Mouse (Mus musculus) stomach, postnatal 0 days (tissue): ENCODE measurements around the gene 9930021J03Rik. TPM values are rescaled to one million over a fixed set of nuclear protein-coding genes. Genes with fewer than 3 reads are reported as not detected.
A peak's percentile ranks its signal among the peaks of the same experiment; 100 is the strongest.

Source experiments
- ATAC-seq: fragments of 200-750 bp; cut with Nextera tagmentation; 2 replicates; pipeline ENCODE4 v1.8.0; 2017; ENCODE audit not compliant: low FRiP score, low TSS enrichment
- DNase-seq: peaks from one replicate; pipeline ENCODE4 v3.0.0-alpha.2; 2016; ENCODE audit warnings: low spot score
- H3K27ac ChIP-seq: fragments of 300-500 bp; sonication (generic); replicated peaks from 2 replicates; pipeline ENCODE4 v1.5.1; 2014; ENCODE audit warnings: mild to moderate bottlenecking, control low read depth
- H3K27me3 ChIP-seq: fragments of 300-500 bp; sonication (generic); 2 replicates; pipeline ENCODE4 v1.6.1; 2014; ENCODE audit warnings: low read length; ENCODE audit not compliant: control insufficient read depth, insufficient read depth
- H3K36me3 ChIP-seq: fragments of 300-500 bp; sonication (generic); 2 replicates; pipeline ENCODE4 v1.6.1; 2014; ENCODE audit warnings: low read length, mixed read lengths; ENCODE audit not compliant: control insufficient read depth, insufficient read depth
- H3K4me1 ChIP-seq: fragments of 300-500 bp; sonication (generic); replicated peaks from 2 replicates; pipeline ENCODE4 v1.6.1; 2014; ENCODE audit warnings: antibody characterized with exemption; ENCODE audit not compliant: control insufficient read depth, insufficient read depth
- H3K4me2 ChIP-seq: fragments of 300-500 bp; sonication (generic); replicated peaks from 2 replicates; pipeline ENCODE4 v1.6.1; 2014; ENCODE audit warnings: low read depth, mild to moderate bottlenecking, control low read depth, moderate library complexity
- H3K4me3 ChIP-seq: fragments of 300-500 bp; sonication (generic); 2 replicates; pipeline ENCODE4 v1.5.1; 2014; ENCODE audit warnings: low read depth, low read length, control low read depth
- H3K9ac ChIP-seq: fragments of 300-500 bp; sonication (generic); 2 replicates; pipeline ENCODE4 v1.6.1; 2014; ENCODE audit warnings: mild to moderate bottlenecking, low read length, control low read depth, mixed read lengths
- H3K9me3 ChIP-seq: fragments of 300-500 bp; sonication (generic); 2 replicates; pipeline ENCODE4 v1.6.1; 2016; ENCODE audit warnings: low read length; ENCODE audit not compliant: control insufficient read depth
- CTCF ChIP-seq: IDR thresholded peaks from 2 replicates; pipeline ENCODE4 v1.5.1; 2016; ENCODE audit warnings: antibody characterized with exemption, low read depth, mild to moderate bottlenecking, moderate library complexity
- EP300 ChIP-seq: optimal IDR thresholded peaks from 2 replicates; pipeline ENCODE3; 2016; ENCODE audit warnings: antibody characterized with exemption
- WGBS: fragments of 180-500 bp; shearing (Covaris S2); extraction: QIAGEN DNeasy Blood & Tissue Kit; methylation state at CpG from one replicate; pipeline ENCODE4 v1.1.7; 2014; 5-methylcytosine and 5-hydroxymethylcytosine counted together
- polyA plus RNA-seq: library from polyadenylated mRNA; unstranded; fragments of >200 nt; fragmentation: Nextera tagmentation; extraction: Ambion mirVana; gene quantifications from 2 replicates; pipeline ENCODE4 v1.2.1, GENCODE M21; 2015

The 9930021J03Rik gene
- polyA plus RNA-seq, 1 experiment from 2014 or later: 2.8 TPM

DNA sequence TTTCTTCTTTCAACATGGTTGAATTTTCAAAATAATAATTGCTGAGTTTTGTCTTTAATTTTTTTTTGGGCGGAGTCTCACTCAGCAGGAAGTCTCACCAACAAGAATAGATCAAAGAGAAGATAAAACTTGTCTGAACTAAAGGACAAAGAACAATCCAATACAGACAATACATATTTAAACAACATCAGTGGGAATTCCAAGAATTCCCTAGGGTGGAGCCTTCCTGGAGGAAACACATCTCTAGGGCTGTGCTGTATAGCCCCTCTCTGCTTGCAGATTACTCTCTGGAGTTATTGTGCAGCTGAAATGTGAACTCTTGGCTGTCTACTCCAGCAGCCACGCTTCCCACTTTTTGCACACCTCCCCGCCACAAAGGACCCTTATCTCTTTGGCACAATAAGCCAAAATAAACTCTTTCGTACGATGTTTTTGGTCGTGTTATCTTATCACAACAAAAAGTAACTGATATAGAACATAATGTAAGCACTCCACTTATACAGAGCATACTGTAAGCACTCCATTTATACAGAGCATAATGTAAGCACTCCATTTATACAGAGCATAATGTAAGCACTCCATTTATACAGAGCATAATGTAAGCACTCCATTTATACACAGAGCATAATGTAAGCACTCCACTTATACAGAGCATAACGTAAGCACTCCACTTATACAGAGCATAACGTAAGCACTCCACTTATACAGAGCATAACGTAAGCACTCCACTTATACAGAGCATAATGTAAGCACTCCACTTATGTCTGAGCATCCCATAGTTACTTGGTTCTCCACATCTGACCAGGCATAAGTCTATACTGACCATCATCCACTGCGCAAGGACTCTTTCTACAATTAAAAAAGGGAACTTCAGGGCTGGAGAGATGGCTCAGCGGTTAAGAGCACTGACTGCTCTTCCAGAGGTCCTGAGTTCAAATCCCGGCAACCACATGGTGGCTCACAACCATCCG, 125.3 kb downstream of the 9930021J03Rik start:
- Histone ChIP-seq H3K36me3 (no peaks in the 10 kb centered on the region), H3K4me3 (no peak overlapping the region), H3K4me1 (no peaks in the 10 kb centered on the region), H3K4me2 (no peak overlapping the region), H3K9me3 (no peaks in the 10 kb centered on the region), H3K27me3 (no peaks in the 10 kb centered on the region), H3K9ac (no peak overlapping the region), H3K27ac (no peak overlapping the region)
- TF ChIP-seq CTCF (no peak), EP300 (no peak)
- no peak for DNase-seq
- ATAC-seq: no peak
- WGBS: 42% methylated on average over 13 of the region's 13 CpGs

DNA sequence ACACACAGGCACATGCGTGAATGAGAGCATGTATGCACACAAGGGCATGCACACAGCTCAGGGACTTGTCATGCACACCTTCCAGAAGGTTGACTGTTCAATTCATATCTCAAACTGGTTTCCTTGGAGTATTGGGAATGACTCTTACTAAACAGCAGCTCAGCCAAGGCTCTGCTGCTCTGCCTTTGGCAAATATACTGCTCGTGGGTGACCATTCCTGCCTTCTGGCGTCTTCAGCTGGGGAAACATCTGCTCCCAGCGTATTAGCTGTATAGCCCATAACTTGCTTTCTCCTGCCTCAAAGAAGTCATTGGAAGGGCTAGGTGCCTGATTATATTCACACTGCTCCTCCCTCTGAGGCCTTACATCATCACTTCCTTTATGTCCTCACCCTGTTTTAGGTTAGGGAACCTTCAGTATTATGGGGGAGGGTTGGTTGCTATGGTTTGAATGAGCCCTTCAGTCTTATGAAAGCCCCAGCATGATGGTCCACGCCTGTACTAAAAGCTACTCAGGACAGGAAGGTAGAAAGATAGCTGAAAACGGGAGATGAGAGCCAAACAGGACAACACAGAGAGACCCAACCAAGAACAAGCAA, 127.5 kb downstream of the 9930021J03Rik start:
- Histone ChIP-seq H3K9me3 (no peaks in the 10 kb centered on the region), H3K4me1 (no peaks in the 10 kb centered on the region), H3K4me3 (no peak overlapping the region), H3K4me2 (no peak overlapping the region), H3K27me3 (no peaks in the 10 kb centered on the region), H3K36me3 (no peaks in the 10 kb centered on the region), H3K9ac (no peak overlapping the region), H3K27ac (peak overlapping the region; percentile 49; the same call in 1 of the 2 replicates)
- DNase-seq (peak; percentile 53), ATAC-seq (peak; percentile 66)
- WGBS: 69% methylated on average over 6 of the region's 6 CpGs
- TF ChIP-seq CTCF (no peak), EP300 (no peak)

DNA sequence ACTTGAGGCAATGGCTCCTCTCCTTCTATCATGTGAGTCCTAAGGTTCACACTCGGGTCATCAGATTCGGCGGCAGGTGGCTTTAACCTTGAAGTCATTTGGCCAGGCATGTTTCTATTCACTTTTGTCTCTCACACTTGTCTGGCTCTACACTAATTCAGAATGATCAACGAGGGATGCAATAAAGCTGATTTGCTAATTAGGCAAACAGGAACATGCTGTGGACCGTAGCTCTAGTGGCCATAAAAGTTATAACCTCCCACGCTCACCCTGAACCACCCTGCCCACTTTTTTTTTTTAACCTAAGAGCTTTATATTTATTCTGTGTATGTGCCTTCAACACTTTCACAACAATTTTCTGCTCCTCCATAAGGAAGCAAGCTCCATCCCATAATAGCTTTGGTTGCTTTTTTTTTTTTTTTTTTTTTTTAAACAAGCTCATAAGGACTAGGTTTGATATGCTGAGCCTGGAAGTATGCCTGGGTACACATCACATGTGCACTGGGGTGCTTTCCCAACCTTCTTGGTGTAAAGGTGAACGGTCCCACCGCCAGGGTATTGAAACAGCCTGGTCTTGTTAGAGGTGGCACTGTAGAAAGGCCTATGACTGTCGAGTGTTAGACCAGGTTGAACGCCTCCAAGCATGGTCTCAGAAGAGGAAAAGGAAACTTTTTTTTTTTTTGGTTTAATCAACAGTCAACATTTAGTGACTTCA, 129.2 kb downstream of the 9930021J03Rik start:
- TF ChIP-seq CTCF: 0 out of 2 replicates have a peak, but pooled peaks have one; percentile 2
- no peak for TF ChIP-seq EP300
- ATAC-seq (peak; percentile 89), DNase-seq (peak; percentile 81)
- H3K27me3 ChIP-seq: no peaks in the 10 kb centered on the region
- H3K9me3 ChIP-seq: no peaks in the 10 kb centered on the region
- WGBS: 81% methylated on average over 10 of the region's 10 CpGs
- no peaks in the 10 kb centered on the region for H3K36me3 ChIP-seq
- H3K4me3 ChIP-seq: no peak overlapping the region
- H3K27ac ChIP-seq: peak overlapping the region; percentile 36; the same call in 1 of the 2 replicates
- H3K4me2 ChIP-seq: no peak overlapping the region
- no peak overlapping the region for H3K9ac ChIP-seq
- H3K4me1 ChIP-seq: no peaks in the 10 kb centered on the region

- H3K27me3 ChIP-seq: no peaks in the 10 kb centered on the region
- DNase-seq (peak; percentile 59), ATAC-seq (peak; percentile 58)
Measured at GRCm38 (mm10) chr19:29675562-29676078, 130.2 kb downstream of the 9930021J03Rik start.

DNA sequence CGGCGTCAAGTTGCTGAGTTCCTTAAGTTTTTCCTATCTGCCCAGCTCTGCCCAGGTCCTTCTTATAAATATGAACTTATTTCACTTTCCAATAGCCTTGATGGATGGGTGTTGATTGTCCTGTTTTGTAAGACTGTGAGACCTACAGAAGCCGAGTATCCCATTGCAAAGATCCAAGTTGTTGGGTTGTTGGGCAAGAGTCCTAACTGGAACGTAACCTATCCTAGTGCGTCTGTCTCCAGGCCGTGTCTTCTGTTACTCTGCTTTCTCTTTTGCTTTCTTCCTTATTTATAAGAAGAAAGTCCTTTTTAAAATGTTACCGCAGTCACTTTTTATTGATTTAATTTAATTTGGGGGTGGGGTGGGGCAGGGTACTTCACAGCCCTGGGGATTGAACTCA, 130.8 kb downstream of the 9930021J03Rik start:
- no peaks in the 10 kb centered on the region for H3K27me3 ChIP-seq
- H3K9ac ChIP-seq: no peak overlapping the region
- H3K4me2 ChIP-seq: no peak overlapping the region
- H3K9me3 ChIP-seq: no peaks in the 10 kb centered on the region
- peak overlapping the region; percentile 71 for H3K27ac ChIP-seq
- H3K36me3 ChIP-seq: no peaks in the 10 kb centered on the region
- ATAC-seq (no peak), DNase-seq (no peak)
- no peak overlapping the region for H3K4me3 ChIP-seq
- WGBS: 88% methylated on average over 7 of the region's 7 CpGs
- TF ChIP-seq CTCF: no peak
- TF ChIP-seq EP300: no peak
- H3K4me1 ChIP-seq: no peaks in the 10 kb centered on the region

More at GRCm38 (mm10) chr19:29675562-29676078, 130.2 kb downstream of the 9930021J03Rik start:
- Histone ChIP-seq H3K9ac (no peak overlapping the region), H3K4me3 (no peak overlapping the region), H3K36me3 (no peaks in the 10 kb centered on the region), H3K4me1 (no peaks in the 10 kb centered on the region), H3K27ac (peak overlapping the region; percentile 63; the same call in 1 of the 2 replicates), H3K4me2 (no peak overlapping the region), H3K9me3 (no peaks in the 10 kb centered on the region)
- 31% methylated on average over 9 of the region's 9 CpGs for WGBS
- no peak for TF ChIP-seq CTCF
- TF ChIP-seq EP300: no peak
